Mouse (Mus musculus): ENCODE measurements at regions not wholly inside any gene's neighbourhood (a gene's known extent, or its start where the extent isn't known, plus 50 kb on each side); places are given as distances from the start of the nearest gene placed in this dataset.

GRCm38 (mm10) chr14:104824926-104825325 is 302.5 kb upstream of the Rnf219 start:
- DNase-seq: no peak

DNA sequence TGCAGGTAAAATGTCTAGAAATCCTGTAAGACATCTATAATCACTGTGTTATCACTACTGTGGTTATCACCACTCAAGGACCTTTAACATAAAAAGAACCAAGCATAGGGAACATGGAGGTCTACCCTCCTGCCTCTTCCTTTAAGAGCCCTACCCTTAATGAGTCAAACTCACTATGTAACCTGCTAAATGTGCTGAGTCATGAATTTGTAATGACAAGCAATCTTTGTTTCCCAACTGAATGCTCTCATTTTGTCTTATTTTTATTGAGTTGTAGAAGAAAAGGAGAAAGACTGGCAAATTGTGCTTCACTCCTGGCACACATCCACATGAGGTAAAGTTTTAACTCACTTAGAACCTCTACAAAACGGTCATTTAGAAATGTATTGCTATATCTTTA is 301.8 kb upstream of the Rnf219 start:
- no peak for DNase-seq

- no peak for DNase-seq
These were observed 299.6 kb upstream of the Rnf219 start for GRCm38 (mm10) chr14:104821903-104822573.

GRCm38 (mm10) chr14:104819106-104819505 is 296.7 kb upstream of the Rnf219 start:
- DNase-seq: no peak

DNA sequence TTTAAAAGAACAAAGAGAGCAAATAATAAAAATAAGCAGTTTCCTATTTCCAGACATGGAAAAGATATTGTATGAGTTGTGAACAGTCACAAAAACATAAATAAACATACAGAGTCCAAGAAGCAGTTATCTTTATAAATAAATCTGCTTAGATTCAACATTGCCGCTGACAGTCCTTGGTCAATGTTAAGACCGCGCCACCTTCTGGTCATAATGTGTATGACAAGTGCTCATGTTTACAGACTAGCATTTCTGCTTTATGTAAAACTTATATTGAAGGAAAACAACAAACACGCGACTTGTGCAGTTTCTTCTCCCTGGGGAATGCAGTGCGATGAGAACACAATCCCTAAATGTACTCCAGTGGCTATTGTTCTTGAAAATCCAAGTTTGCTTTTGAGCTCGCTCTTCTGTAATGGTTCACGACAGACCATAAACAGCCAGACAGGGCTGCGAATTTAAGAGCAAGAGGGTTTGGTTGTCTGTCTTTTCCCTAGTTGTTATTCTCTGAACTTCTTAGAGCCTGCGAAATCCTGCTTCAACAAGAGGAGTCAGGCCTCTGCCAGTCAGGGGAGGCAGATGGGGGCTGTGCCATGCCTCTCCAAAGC is 291.6 kb upstream of the Rnf219 start:
- DNase-seq: peak; percentile 22

DNA sequence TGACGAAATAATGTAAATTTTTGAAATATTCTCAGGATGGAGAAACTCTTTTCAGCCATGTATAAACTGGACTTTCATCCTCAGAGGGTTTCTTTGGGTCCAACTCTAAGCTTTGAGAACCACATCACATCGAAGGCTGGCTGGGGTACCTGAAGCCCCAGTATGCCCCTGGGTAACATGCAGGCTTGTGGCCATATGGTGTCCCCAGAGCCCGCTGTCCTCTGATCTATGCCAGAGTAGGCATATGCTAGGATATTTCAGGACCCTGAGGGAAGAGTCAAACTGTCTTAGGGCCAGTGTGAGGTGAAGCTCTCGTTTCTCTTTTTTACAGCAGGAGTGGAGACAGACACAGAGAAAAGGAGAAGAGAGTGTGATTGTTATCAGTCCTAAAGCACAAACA is 289.6 kb upstream of the Rnf219 start:
- DNase-seq: no peak

DNA sequence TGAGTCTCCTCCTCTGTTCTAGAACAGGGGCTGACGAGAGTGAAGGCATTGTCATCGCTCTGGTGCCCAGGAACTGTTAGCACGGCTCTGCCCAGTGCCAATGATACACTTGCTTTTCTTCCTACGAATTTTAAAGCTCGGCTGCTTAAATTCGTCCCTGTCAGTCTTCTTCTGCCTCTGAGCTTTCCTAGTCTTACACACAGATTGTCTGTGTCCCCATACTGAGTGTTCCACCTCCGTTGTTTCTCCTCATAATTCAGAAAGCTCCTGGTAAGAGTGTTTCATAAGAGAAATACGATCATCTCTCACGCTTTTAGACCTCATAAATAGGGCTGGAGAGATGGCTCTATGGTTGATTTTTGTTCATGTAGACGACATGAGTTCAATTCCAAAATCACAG is 282.9 kb upstream of the Rnf219 start:
- DNase-seq: no peak

DNA sequence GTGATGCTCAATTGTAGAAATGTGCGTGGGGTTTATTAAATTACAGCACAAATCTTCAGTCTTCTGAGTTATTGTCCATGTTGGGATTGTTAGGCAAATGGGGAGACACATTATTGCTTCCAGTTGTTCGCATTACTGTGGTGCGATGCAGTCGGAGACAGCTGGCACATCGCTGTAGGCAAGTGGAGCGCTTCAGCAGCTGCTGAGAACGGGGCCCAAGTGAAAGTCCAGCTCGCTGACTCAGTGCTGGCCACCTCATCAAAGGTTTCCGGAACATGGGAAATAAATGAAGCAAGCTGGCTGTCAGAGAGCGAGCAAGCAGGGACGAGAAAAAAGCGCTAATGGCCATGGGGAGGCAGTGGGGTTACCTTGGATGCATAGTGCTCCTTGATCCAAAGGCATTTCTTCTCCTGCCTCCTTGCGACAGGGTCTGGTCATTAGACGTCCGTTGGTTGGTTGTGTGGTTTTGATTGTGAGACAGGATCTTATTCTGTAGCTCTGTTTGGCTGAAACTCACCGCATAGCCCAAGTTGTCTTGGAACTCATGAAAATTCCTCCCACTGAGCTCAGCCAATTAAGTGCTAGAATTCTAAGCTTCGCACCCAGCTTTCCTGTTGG is 274.0 kb upstream of the Rnf219 start:
- DNase-seq: no peak

GRCm38 (mm10) chr14:104789346-104789745 is 266.9 kb upstream of the Rnf219 start:
- DNase-seq: no peak

- no peak for DNase-seq
These were observed 262.6 kb upstream of the Rnf219 start for GRCm38 (mm10) chr14:104785066-104785465.

DNA sequence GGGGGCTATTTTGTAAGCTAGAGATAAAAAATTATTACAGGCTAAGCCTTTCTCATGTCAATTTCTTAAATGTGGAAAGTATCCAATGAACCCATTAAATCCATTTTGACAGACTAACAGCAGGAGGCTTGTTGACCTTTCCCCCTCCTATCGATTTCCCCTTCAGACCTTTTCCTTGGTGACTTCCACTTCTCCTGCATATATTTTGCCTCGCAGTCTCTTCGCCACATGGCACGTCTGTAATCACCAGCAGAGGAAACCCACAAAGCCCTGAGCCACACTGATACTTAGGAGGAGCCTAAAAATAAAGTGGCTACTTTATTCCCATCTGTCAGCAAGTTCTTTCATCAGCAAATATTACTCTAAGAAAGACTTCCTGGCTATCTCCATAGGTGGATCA is 247.5 kb upstream of the Rnf219 start:
- no peak for DNase-seq

- no peak for DNase-seq
These were observed 211.8 kb upstream of the Rnf219 start for GRCm38 (mm10) chr14:104734213-104734612.

GRCm38 (mm10) chr14:104732036-104732435 is 209.6 kb upstream of the Rnf219 start:
- DNase-seq: no peak

- DNase-seq: no peak
These were observed 209.0 kb upstream of the Rnf219 start for GRCm38 (mm10) chr14:104731319-104731995.

DNA sequence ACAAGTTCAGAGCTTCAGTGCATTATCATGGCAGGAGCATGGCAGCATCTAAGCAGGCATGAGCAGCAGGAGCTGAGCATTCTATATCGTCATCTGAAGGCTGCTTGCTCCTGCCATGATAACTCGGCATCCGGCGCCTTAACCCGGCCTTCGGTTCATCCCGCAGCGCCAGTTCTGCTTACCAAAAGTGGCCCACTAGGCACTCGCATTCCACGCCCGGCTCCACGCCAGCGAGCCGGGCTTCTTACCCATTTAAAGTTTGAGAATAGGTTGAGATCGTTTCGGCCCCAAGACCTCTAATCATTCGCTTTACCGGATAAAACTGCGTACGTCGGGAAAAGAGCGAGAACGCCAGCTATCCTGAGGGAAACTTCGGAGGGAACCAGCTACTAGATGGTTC is 193.2 kb upstream of the Rnf219 start:
- DNase-seq: peak; percentile 69

GRCm38 (mm10) chr14:104702283-104702893 is 179.9 kb upstream of the Rnf219 start:
- no peak for DNase-seq

GRCm38 (mm10) chr14:104698962-104699361 is 176.5 kb upstream of the Rnf219 start:
- no peak for DNase-seq

- no peak for DNase-seq
These were observed 172.7 kb upstream of the Rnf219 start for GRCm38 (mm10) chr14:104695101-104695500.

DNA sequence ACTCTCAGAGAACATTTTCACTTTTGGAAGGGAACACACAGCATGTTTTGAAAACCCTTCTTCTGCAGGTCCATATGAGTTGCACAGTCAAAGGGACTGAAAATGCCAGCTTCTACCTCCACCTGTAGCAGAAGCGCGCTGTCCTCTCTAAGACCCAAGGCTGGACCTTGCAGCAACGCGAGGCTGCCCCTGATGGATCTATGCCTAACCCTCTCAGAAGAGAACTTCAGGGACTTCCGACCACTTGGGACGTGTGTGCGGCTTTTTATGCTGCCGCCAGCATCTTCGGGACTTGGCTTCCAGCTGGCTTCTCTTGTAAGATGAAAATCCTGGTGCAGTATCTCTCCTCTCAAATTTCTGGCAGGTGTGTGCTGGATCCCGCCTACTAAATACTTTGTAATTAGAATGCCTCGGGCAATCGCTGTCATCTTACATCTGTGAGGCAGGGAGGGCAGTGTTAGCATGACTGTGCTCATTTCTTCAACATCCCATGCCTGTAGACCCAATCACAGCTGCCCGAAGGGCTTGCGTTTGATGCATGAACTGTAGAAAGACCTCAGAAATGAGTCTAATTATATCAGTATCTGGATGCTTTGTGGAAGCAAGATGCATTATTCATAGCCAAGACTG is 171.8 kb upstream of the Rnf219 start:
- DNase-seq: no peak

DNA sequence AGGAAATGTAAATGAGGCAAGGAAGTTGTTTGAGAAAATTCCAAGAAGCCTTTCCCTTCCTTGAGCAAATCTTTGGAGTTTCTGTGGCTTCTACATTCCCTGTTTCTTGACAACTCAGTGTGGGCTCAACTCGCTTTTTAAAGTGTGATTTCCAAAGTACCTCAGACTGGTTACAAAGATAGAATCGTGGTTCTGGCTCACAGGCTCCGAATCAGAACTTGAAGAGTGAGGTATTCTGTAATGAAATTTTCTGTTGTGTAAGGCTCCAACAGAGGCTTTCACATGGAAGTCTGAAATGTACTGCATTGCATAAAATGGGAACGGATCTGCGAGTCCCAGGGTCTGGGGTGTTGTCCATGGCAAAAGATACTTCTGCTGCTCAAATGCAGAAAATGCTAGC is 170.2 kb upstream of the Rnf219 start:
- no peak for DNase-seq

GRCm38 (mm10) chr14:104688440-104688839 is 166.0 kb upstream of the Rnf219 start:
- DNase-seq: no peak

GRCm38 (mm10) chr14:104676810-104677209 is 154.4 kb upstream of the Rnf219 start:
- DNase-seq: no peak

DNA sequence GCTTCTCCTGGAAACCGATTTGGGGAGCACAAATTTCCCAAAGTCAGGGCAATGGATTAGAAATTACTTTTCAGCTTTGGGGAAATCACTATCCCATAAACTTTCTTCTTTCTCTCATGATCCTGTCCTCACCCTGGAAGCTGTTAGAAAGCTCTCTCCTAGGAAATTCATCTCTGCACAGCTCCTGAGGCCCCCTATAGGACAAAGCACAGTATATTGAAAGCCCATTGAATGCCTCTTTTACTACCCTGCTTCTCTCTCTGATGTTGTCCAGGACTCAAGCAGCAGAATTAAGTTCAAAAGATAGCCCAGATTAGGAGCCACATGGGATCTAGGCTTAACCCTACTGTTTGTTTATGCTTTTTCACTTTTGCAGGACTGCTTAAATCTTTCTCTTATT is 139.3 kb upstream of the Rnf219 start:
- no peak for DNase-seq
